Mouse (Mus musculus) layer of hippocampus, adult 6 months (tissue): ENCODE measurements around the gene Notum. TPM values are rescaled to one million over a fixed set of nuclear protein-coding genes. Genes with fewer than 3 reads are reported as not detected.

Experiments
- long read RNA-seq, 2 experiments: library from polyadenylated mRNA; unstranded; transcript quantifications; one replicate each; pipeline ENCODE4 v2.0.0; 2019 to 2020
- microRNA-seq: library from miRNA; unstranded; fragments of <30 nt; microRNA quantifications from one replicate; pipeline ENCODE4 v1.2.0, GENCODE M21; 2020
- polyA plus RNA-seq: library from polyadenylated mRNA; unstranded; fragments of <200 nt; fragmentation: Nextera tagmentation; gene quantifications from 2 replicates; pipeline ENCODE4 v1.2.3, GENCODE M21; 2021

Gene Notum
- polyA plus RNA-seq, result 0.49 and 1.1 TPM in 2 replicates
- long read RNA-seq, experiment 1, result 0 reads
- long read RNA-seq, experiment 2, partial matches to known transcripts, result 4 of 16 reads
- long read RNA-seq, experiment 2, other reads (novel, unspliced or antisense), result 7 of 16 reads

GRCm38 (mm10) chr11:120661076-120661460, at the start of gene Notum:
Gene Notum, minus strand, starts transcription at chr11:120661175.

GRCm38 (mm10) chr11:120672687-120673593, 12.0 kb upstream of the Notum start, which contains the start of gene Aspscr1:
Gene Aspscr1, plus strand, starts transcription at chr11:120672973.

GRCm38 (mm10) chr11:120648001-120648476, 12.9 kb downstream of the Notum start, which contains the start of gene Myadml2:
Gene Myadml2, minus strand, starts transcription at chr11:120648158.

GRCm38 (mm10) chr11:120643601-120643987, 17.4 kb downstream of the Notum start, which contains the start of gene Pycr1:
Gene Pycr1, minus strand, starts transcription at chr11:120643769.

GRCm38 (mm10) chr11:120633520-120634343, 27.2 kb downstream of the Notum start, which contains the start of gene Mafg:
Gene Mafg, minus strand, starts transcription at chr11:120633600.

GRCm38 (mm10) chr11:120625152-120625775, 35.7 kb downstream of the Notum start, which contains the start of gene Sirt7:
Gene Sirt7, minus strand, starts transcription at chr11:120625240.

GRCm38 (mm10) chr11:120617519-120618112, 43.4 kb downstream of the Notum start, which contains the start of gene Pcyt2:
Gene Pcyt2, minus strand, starts transcription at chr11:120617936.

GRCm38 (mm10) chr11:120608241-120609034, 52.5 kb downstream of the Notum start, which contains the start of gene Npb:
Gene Npb, plus strand, starts transcription at chr11:120608477.

Small RNAs within 50 kb of the gene (microRNA-seq; reads per million reads assigned to microRNA genes)
- gene Mir6936, result 7.5 reads per million, percentile 26 among the genes with 10 or more reads in this experiment

Other genes starting within 250 kb of the Notum start
- gene Nploc4, start 223.5 kb downstream of the Notum start, polyA plus RNA-seq, result 5.8 and 6.1 TPM in 2 replicates
- 0.21 TPM in 1 of 2 replicates, not detected in the other for gene Tspan10, start 218.5 kb downstream of the Notum start, polyA plus RNA-seq
- gene Pde6g, start 207.7 kb downstream of the Notum start, polyA plus RNA-seq, result 0.58 and 1.0 TPM in 2 replicates
- gene Oxld1, start 203.1 kb downstream of the Notum start, polyA plus RNA-seq, result 31.7 and 34.6 TPM in 2 replicates
- gene Ccdc137, start 203.1 kb downstream of the Notum start, polyA plus RNA-seq, result 29.5 and 39.5 TPM in 2 replicates
- 87.8 and 95.3 TPM in 2 replicates for gene Arl16, start 193.6 kb downstream of the Notum start, polyA plus RNA-seq
- gene Mrpl12, start 176.6 kb downstream of the Notum start, polyA plus RNA-seq, result 104 and 110 TPM in 2 replicates
- 13.3 and 13.5 TPM in 2 replicates for gene Slc25a10, start 169.3 kb downstream of the Notum start, polyA plus RNA-seq
- 0.06 TPM in 1 of 2 replicates, not detected in the other for gene Gcgr, start 130.5 kb downstream of the Notum start, polyA plus RNA-seq
- gene Mcrip1, start 111.4 kb downstream of the Notum start, polyA plus RNA-seq, result 224 and 238 TPM in 2 replicates
- gene Ppp1r27, start 110.0 kb downstream of the Notum start, polyA plus RNA-seq, result not detected in 2 replicates
- gene P4hb, start 87.9 kb downstream of the Notum start, polyA plus RNA-seq, result 126 and 135 TPM in 2 replicates
- gene Arhgdia, start 79.6 kb downstream of the Notum start, polyA plus RNA-seq, result 199 and 207 TPM in 2 replicates
- 8.1 and 9.0 TPM in 2 replicates for gene Alyref, start 62.8 kb downstream of the Notum start, polyA plus RNA-seq
- gene Anapc11, start 62.8 kb downstream of the Notum start, polyA plus RNA-seq, result 89.9 and 107 TPM in 2 replicates
- 2.9 and 3.2 TPM in 2 replicates for gene Npb, start 52.7 kb downstream of the Notum start, polyA plus RNA-seq
- gene Pcyt2, start 43.2 kb downstream of the Notum start, polyA plus RNA-seq, result 107 and 110 TPM in 2 replicates
- 18.0 and 18.2 TPM in 2 replicates for gene Sirt7, start 35.9 kb downstream of the Notum start, polyA plus RNA-seq
- gene Mafg, start 27.6 kb downstream of the Notum start, polyA plus RNA-seq, result 12.7 and 13.4 TPM in 2 replicates
- 3.6 and 4.8 TPM in 2 replicates for gene Pycr1, start 17.4 kb downstream of the Notum start, polyA plus RNA-seq
- 3.6 and 4.0 TPM in 2 replicates for gene Myadml2, start 13.0 kb downstream of the Notum start, polyA plus RNA-seq
- gene Aspscr1, start 11.8 kb upstream of the Notum start, polyA plus RNA-seq, result 44.3 and 52.2 TPM in 2 replicates
- gene Cenpx, start 52.6 kb upstream of the Notum start, polyA plus RNA-seq, result 64.8 and 72.5 TPM in 2 replicates
- gene Lrrc45, start 52.8 kb upstream of the Notum start, polyA plus RNA-seq, result 5.4 and 6.0 TPM in 2 replicates
- 40.8 and 52.4 TPM in 2 replicates for gene Rac3, start 60.3 kb upstream of the Notum start, polyA plus RNA-seq
- 31.5 TPM in 2 replicates for gene Dcxr, start 66.1 kb upstream of the Notum start, polyA plus RNA-seq
- gene Cbr2, start 70.9 kb upstream of the Notum start, polyA plus RNA-seq, result 0.85 and 1.5 TPM in 2 replicates
- 0.48 and 1.6 TPM in 2 replicates for gene Hmga1b, start 101.6 kb upstream of the Notum start, polyA plus RNA-seq
- gene Rfng, start 123.0 kb upstream of the Notum start, polyA plus RNA-seq, result 47.1 and 63.6 TPM in 2 replicates
- 257 and 261 TPM in 2 replicates for gene Gps1, start 123.1 kb upstream of the Notum start, polyA plus RNA-seq
- gene Dus1l, start 135.2 kb upstream of the Notum start, polyA plus RNA-seq, result 35.9 and 39.6 TPM in 2 replicates
- gene Fasn, start 163.4 kb upstream of the Notum start, polyA plus RNA-seq, result 45.4 and 45.9 TPM in 2 replicates